Mouse (Mus musculus) midbrain, embryonic 15.5 days (tissue): ENCODE measurements around the gene Gtf2b. TPM values are rescaled to one million over a fixed set of nuclear protein-coding genes. Genes with fewer than 3 reads are reported as not detected.

Source experiments
- ATAC-seq: fragments of 200-750 bp; cut with Nextera tagmentation; replicated peaks from 2 replicates; pipeline ENCODE4 v1.8.0; 2017; ENCODE audit warnings: moderate TSS enrichment
- H3K27ac ChIP-seq: fragments of 300-500 bp; sonication (generic); 2 replicates; pipeline ENCODE4 v1.5.1; 2015; ENCODE audit warnings: mild to moderate bottlenecking, inconsistent platforms
- H3K27me3 ChIP-seq: fragments of 300-500 bp; sonication (generic); replicated peaks from 2 replicates; pipeline ENCODE4 v1.6.1; 2015; ENCODE audit warnings: inconsistent platforms
- H3K36me3 ChIP-seq: fragments of 300-500 bp; sonication (generic); replicated peaks from 2 replicates; pipeline ENCODE4 v1.6.1; 2015; ENCODE audit warnings: inconsistent platforms
- H3K4me1 ChIP-seq: fragments of 300-500 bp; sonication (generic); 2 replicates; pipeline ENCODE4 v1.6.1; 2015; ENCODE audit warnings: inconsistent platforms
- H3K4me2 ChIP-seq: fragments of 300-500 bp; sonication (generic); 2 replicates; pipeline ENCODE4 v1.6.1; 2015; ENCODE audit warnings: inconsistent platforms, mild to moderate bottlenecking, moderate library complexity
- H3K4me3 ChIP-seq: fragments of 300-500 bp; sonication (generic); 2 replicates; pipeline ENCODE4 v1.5.1; 2015; ENCODE audit warnings: mild to moderate bottlenecking, inconsistent platforms
- H3K9ac ChIP-seq: fragments of 300-500 bp; sonication (generic); 2 replicates; pipeline ENCODE4 v1.6.1; 2015; ENCODE audit warnings: mild to moderate bottlenecking, inconsistent platforms
- H3K9me3 ChIP-seq: fragments of 300-500 bp; sonication (generic); 2 replicates; pipeline ENCODE4 v1.6.1; 2016; ENCODE audit warnings: inconsistent platforms
- WGBS: fragments of 180-500 bp; shearing (Covaris S2); methylation state at CpG from one replicate; pipeline ENCODE4 v1.1.7; 2015; ENCODE audit warnings: mixed read lengths; 5-methylcytosine and 5-hydroxymethylcytosine counted together
- polyA plus RNA-seq: library from polyadenylated mRNA; unstranded; fragments of >200 nt; fragmentation: Nextera tagmentation; extraction: Ambion mirVana; gene quantifications from 2 replicates; pipeline ENCODE4 v1.2.1, GENCODE M21; 2015

Gtf2b gene
- polyA plus RNA-seq, 1 experiment from 2014 or later, result 78.0 TPM

GRCm38 (mm10) chr3:142826449-142827146, 61.8 kb downstream of the Gtf2b start:
- whole genome bisulfite sequencing, result 86% methylated on average over 4 of the region's 4 CpGs
- ATAC-seq, result no peak
- no peak overlapping the region for H3K4me2 ChIP-seq

GRCm38 (mm10) chr3:142832910-142833309, 68.1 kb downstream of the Gtf2b start:
- 89% methylated on average over 3 of the region's 3 CpGs for WGBS
- no peaks in the 10 kb centered on the region for H3K9me3 ChIP-seq

More at GRCm38 (mm10) chr3:142826449-142827146, 61.8 kb downstream of the Gtf2b start:
- Histone ChIP-seq H3K4me1 (no peaks in the 10 kb centered on the region), H3K9ac (no peak overlapping the region), H3K4me3 (no peak overlapping the region), H3K27ac (no peak overlapping the region), H3K27me3 (no peaks in the 10 kb centered on the region), H3K36me3 (peaks cover 9% of the 10 kb centered on the region; the same call in 1 of the 2 replicates), H3K9me3 (no peaks in the 10 kb centered on the region)

More at GRCm38 (mm10) chr3:142832910-142833309, 68.1 kb downstream of the Gtf2b start:
- no peak overlapping the region for H3K4me3 ChIP-seq
- no peaks in the 10 kb centered on the region for H3K27me3 ChIP-seq
- no peak overlapping the region for H3K9ac ChIP-seq
- no peak for ATAC-seq
- peaks cover 8% of the 10 kb centered on the region; the same call in 1 of the 2 replicates for H3K36me3 ChIP-seq
- H3K27ac ChIP-seq, result no peak overlapping the region
- H3K4me2 ChIP-seq, result no peak overlapping the region
- no peaks in the 10 kb centered on the region for H3K4me1 ChIP-seq

Other genes with a start within 250 kb of the Gtf2b start
- 2.1 and 2.5 TPM in 2 replicates for gene Gbp7, start 234.7 kb upstream of the Gtf2b start, polyA plus RNA-seq
- 1.1 and 1.5 TPM in 2 replicates for gene Gbp3, start 205.0 kb upstream of the Gtf2b start, polyA plus RNA-seq
- gene Gbp2b, start 170.2 kb upstream of the Gtf2b start, polyA plus RNA-seq, result not detected in 2 replicates
- 0.89 and 1.00 TPM in 2 replicates for gene Gbp2, start 144.4 kb upstream of the Gtf2b start, polyA plus RNA-seq
- 4.1 and 4.3 TPM in 2 replicates for gene Kyat3, start 64.0 kb upstream of the Gtf2b start, polyA plus RNA-seq
- 21.9 and 23.0 TPM in 2 replicates for gene Pkn2, start 117.0 kb downstream of the Gtf2b start, polyA plus RNA-seq